Mouse (Mus musculus): Measurements from ENCODE around the gene Pdzd7.

Gene Pdzd7

GRCm38 (mm10) chr19:45045651-45046050, at the start of gene Pdzd7:
Gene Pdzd7 (minus strand): TSS chr19:45045717.
- DNase-seq (ENCODE audit: low spot score in 2 of 2) = no peak

- DNase-seq (ENCODE audit: low spot score in 2 of 2) = peak; percentile 55 to 80
Observed at GRCm38 (mm10) chr19:45081841-45082550, 36.5 kb upstream of the Pdzd7 start.

- peak; percentile 67 to 90 for DNase-seq (ENCODE audit: low spot score in 2 of 2)
Observed at GRCm38 (mm10) chr19:45081279-45081678, 35.8 kb upstream of the Pdzd7 start.

- DNase-seq (ENCODE audit: low spot score in 2 of 2) = no peak
Observed at GRCm38 (mm10) chr19:45080711-45081110, 35.2 kb upstream of the Pdzd7 start.

GRCm38 (mm10) chr19:45079769-45080515, 34.4 kb upstream of the Pdzd7 start:
- DNase-seq (ENCODE audit: low spot score in 2 of 2) = peak; percentile 44 to 75

- no peak for DNase-seq (ENCODE audit: low spot score in 2 of 2)
Observed at GRCm38 (mm10) chr19:45078971-45079764, 33.7 kb upstream of the Pdzd7 start.

GRCm38 (mm10) chr19:45077742-45078645, 32.5 kb upstream of the Pdzd7 start:
- no peak for DNase-seq (ENCODE audit: low spot score in 2 of 2)

GRCm38 (mm10) chr19:45076586-45077510, 31.3 kb upstream of the Pdzd7 start:
- DNase-seq (ENCODE audit: low spot score in 2 of 2) = peak; percentile 70 to 84

GRCm38 (mm10) chr19:45076036-45076575, 30.6 kb upstream of the Pdzd7 start:
- DNase-seq (ENCODE audit: low spot score in 2 of 2) = no peak

GRCm38 (mm10) chr19:45075323-45076035, 30.0 kb upstream of the Pdzd7 start:
- peak in 1 of 2 experiments; percentile 67 for DNase-seq (ENCODE audit: low spot score in 2 of 2)

GRCm38 (mm10) chr19:45074580-45075322, 29.2 kb upstream of the Pdzd7 start, which contains the start of gene Kazald1:
Gene Kazald1 (plus strand): TSS chr19:45075241.
- DNase-seq (ENCODE audit: low spot score in 2 of 2) = peak; percentile 92 to 97

GRCm38 (mm10) chr19:45073871-45074542, 28.5 kb upstream of the Pdzd7 start:
- DNase-seq (ENCODE audit: low spot score in 2 of 2) = peak; percentile 91 to 98

- DNase-seq (ENCODE audit: low spot score in 2 of 2) = no peak
Observed at GRCm38 (mm10) chr19:45067758-45068510, 22.4 kb upstream of the Pdzd7 start.

- DNase-seq (ENCODE audit: low spot score in 2 of 2) = no peak
Observed at GRCm38 (mm10) chr19:45067170-45067569, 21.7 kb upstream of the Pdzd7 start.

GRCm38 (mm10) chr19:45065226-45065625, 19.7 kb upstream of the Pdzd7 start:
- no peak for DNase-seq (ENCODE audit: low spot score in 2 of 2)

GRCm38 (mm10) chr19:45063565-45064292, 18.2 kb upstream of the Pdzd7 start:
- peak; percentile 54 to 79 for DNase-seq (ENCODE audit: low spot score in 2 of 2)
